Mouse (Mus musculus): ENCODE measurements at regions not wholly inside any gene's neighbourhood (a gene's known extent, or its start where the extent isn't known, plus 50 kb on each side); places are given as distances from the start of the nearest gene placed in this dataset.

- no peak for DNase-seq (ENCODE audit: low spot score)
Measured at GRCm38 (mm10) chr1:39100492-39100891, 93.0 kb upstream of the Npas2 start.

- no peak for DNase-seq (ENCODE audit: low spot score)
Measured at GRCm38 (mm10) chr1:39102126-39102905, 91.2 kb upstream of the Npas2 start.

- no peak for DNase-seq (ENCODE audit: low spot score)
Measured at GRCm38 (mm10) chr1:39102989-39103910, 90.3 kb upstream of the Npas2 start.

- peak; percentile 53 for DNase-seq (ENCODE audit: low spot score)
Measured at GRCm38 (mm10) chr1:39105546-39106371, 87.8 kb upstream of the Npas2 start.

- no peak for DNase-seq (ENCODE audit: low spot score)
Measured at GRCm38 (mm10) chr1:39106372-39106643, 87.2 kb upstream of the Npas2 start.

- DNase-seq (ENCODE audit: low spot score), result peak; percentile 23
Measured at GRCm38 (mm10) chr1:39106650-39107049, 86.9 kb upstream of the Npas2 start.

GRCm38 (mm10) chr1:39116319-39116718 is 77.2 kb upstream of the Npas2 start:
- no peak for DNase-seq (ENCODE audit: low spot score)

GRCm38 (mm10) chr1:39122316-39123015 is 71.1 kb upstream of the Npas2 start:
- DNase-seq (ENCODE audit: low spot score), result no peak

- DNase-seq (ENCODE audit: low spot score), result no peak
Measured at GRCm38 (mm10) chr1:39123081-39123812, 70.3 kb upstream of the Npas2 start.

GRCm38 (mm10) chr1:39123813-39124146 is 69.8 kb upstream of the Npas2 start:
- DNase-seq (ENCODE audit: low spot score), result no peak

- no peak for DNase-seq (ENCODE audit: low spot score)
Measured at GRCm38 (mm10) chr1:39134521-39134920, 59.0 kb upstream of the Npas2 start.

GRCm38 (mm10) chr1:39143054-39143453 is 50.5 kb upstream of the Npas2 start:
- DNase-seq (ENCODE audit: low spot score), result no peak

GRCm38 (mm10) chr1:39143626-39144025 is 49.9 kb upstream of the Npas2 start:
- no peak for DNase-seq (ENCODE audit: low spot score)
